Mouse (Mus musculus) liver, embryonic 15.5 days (tissue): ENCODE measurements around the gene Nell2. TPM values are rescaled to one million over a fixed set of nuclear protein-coding genes. Genes with fewer than 3 reads are reported as not detected.

Experiments used
- ATAC-seq: fragments of 200-750 bp; cut with Nextera tagmentation; 2 replicates; pipeline ENCODE4 v1.8.0; 2017; ENCODE audit warnings: moderate number of reproducible peaks, mild to moderate bottlenecking, moderate library complexity; ENCODE audit not compliant: insufficient read depth
- H3K27ac ChIP-seq: fragments of 300-500 bp; sonication (generic); replicated peaks from 2 replicates; pipeline ENCODE4 v1.5.1; 2015; ENCODE audit warnings: mild to moderate bottlenecking, inconsistent platforms
- H3K27me3 ChIP-seq: fragments of 300-500 bp; sonication (generic); 2 replicates; pipeline ENCODE4 v1.6.1; 2015; ENCODE audit warnings: mild to moderate bottlenecking, inconsistent platforms
- H3K36me3 ChIP-seq: fragments of 300-500 bp; sonication (generic); replicated peaks from 2 replicates; pipeline ENCODE4 v1.6.1; 2015; ENCODE audit warnings: moderate library complexity, mild to moderate bottlenecking, inconsistent platforms
- H3K4me1 ChIP-seq: fragments of 300-500 bp; sonication (generic); replicated peaks from 2 replicates; pipeline ENCODE4 v1.6.1; 2015; ENCODE audit warnings: inconsistent platforms
- H3K4me2 ChIP-seq: fragments of 300-500 bp; sonication (generic); 2 replicates; pipeline ENCODE4 v1.6.1; 2015; ENCODE audit warnings: moderate library complexity, mild to moderate bottlenecking, inconsistent platforms
- H3K4me3 ChIP-seq: fragments of 300-500 bp; sonication (generic); replicated peaks from 2 replicates; pipeline ENCODE4 v1.5.1; 2015; ENCODE audit warnings: mild to moderate bottlenecking, inconsistent platforms
- H3K9ac ChIP-seq: fragments of 300-500 bp; sonication (generic); 2 replicates; pipeline ENCODE4 v1.6.1; 2015; ENCODE audit warnings: moderate library complexity, mild to moderate bottlenecking, inconsistent platforms
- H3K9me3 ChIP-seq: fragments of 300-500 bp; sonication (generic); replicated peaks from 2 replicates; pipeline ENCODE4 v1.6.1; 2016; ENCODE audit warnings: inconsistent platforms
- WGBS: fragments of 180-500 bp; shearing (Covaris S2); methylation state at CpG from one replicate; pipeline ENCODE4 v1.1.7; 2015; ENCODE audit warnings: mixed read lengths; ENCODE audit not compliant: insufficient replicate concordance; 5-methylcytosine and 5-hydroxymethylcytosine counted together
- polyA plus RNA-seq: library from polyadenylated mRNA; unstranded; fragments of >200 nt; fragmentation: Nextera tagmentation; extraction: Ambion mirVana; gene quantifications from 2 replicates; pipeline ENCODE4 v1.2.1, GENCODE M21; 2015

The Nell2 gene
- polyA plus RNA-seq, 1 experiment from 2014 or later, result 0.36 TPM

- Histone ChIP-seq H3K4me3 (no peak overlapping the region), H3K36me3 (no peaks in the 10 kb centered on the region), H3K27ac (no peak overlapping the region), H3K4me2 (no peak overlapping the region), H3K9ac (no peak overlapping the region), H3K4me1 (no peaks in the 10 kb centered on the region), H3K27me3 (no peaks in the 10 kb centered on the region), H3K9me3 (0 out of 2 replicates have a peak, but pooled peaks cover 3% of the 10 kb centered on the region)
- 59% methylated on average over 6 of the region's 6 CpGs for WGBS
- ATAC-seq, result no peak
Observed at GRCm38 (mm10) chr15:95285199-95285598, 243.2 kb downstream of the Nell2 start.

DNA sequence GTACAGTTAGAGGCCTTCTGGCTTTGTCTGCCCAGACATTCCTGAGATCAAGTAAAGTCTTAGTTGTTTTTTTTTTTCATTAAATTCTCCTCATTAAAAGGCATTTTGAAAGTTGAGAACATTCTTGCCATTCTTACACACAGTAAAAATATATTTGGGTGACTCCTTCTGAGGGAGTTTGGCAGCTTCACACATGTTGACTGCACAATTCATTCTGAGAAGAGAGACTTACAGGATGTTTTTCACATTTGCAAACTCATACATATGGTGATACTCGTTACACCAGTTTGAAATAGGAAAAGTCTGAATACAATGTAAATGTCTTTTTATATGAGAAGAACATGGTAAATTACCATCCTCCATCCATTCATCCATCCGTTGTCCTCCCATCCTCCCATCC lies 247.4 kb downstream of the Nell2 start:
- Histone ChIP-seq H3K4me1 (no peaks in the 10 kb centered on the region), H3K9ac (no peak overlapping the region), H3K27me3 (no peaks in the 10 kb centered on the region), H3K9me3 (0 out of 2 replicates have a peak, but pooled peaks cover 5% of the 10 kb centered on the region), H3K4me2 (no peak overlapping the region), H3K4me3 (no peak overlapping the region), H3K36me3 (no peaks in the 10 kb centered on the region), H3K27ac (no peak overlapping the region)
- WGBS, result 41% methylated on average over 2 of the region's 2 CpGs
- no peak for ATAC-seq

- no peak overlapping the region for H3K27ac ChIP-seq
- H3K4me2 ChIP-seq, result no peak overlapping the region
- no peaks in the 10 kb centered on the region for H3K36me3 ChIP-seq
- WGBS, result 72% methylated on average over 4 of the region's 4 CpGs
- no peak for ATAC-seq
- no peak overlapping the region for H3K4me3 ChIP-seq
- no peak overlapping the region for H3K9ac ChIP-seq
- no peaks in the 10 kb centered on the region for H3K27me3 ChIP-seq
- 0 out of 2 replicates have a peak, but pooled peaks cover 8% of the 10 kb centered on the region for H3K9me3 ChIP-seq
- no peaks in the 10 kb centered on the region for H3K4me1 ChIP-seq
Observed at GRCm38 (mm10) chr15:95278001-95278400, 250.4 kb downstream of the Nell2 start.

- Histone ChIP-seq H3K9me3 (0 out of 2 replicates have a peak, but pooled peaks cover 5% of the 10 kb centered on the region), H3K4me1 (no peaks in the 10 kb centered on the region), H3K36me3 (no peaks in the 10 kb centered on the region), H3K9ac (no peak overlapping the region), H3K27me3 (no peaks in the 10 kb centered on the region), H3K27ac (no peak overlapping the region), H3K4me2 (no peak overlapping the region), H3K4me3 (no peak overlapping the region)
- WGBS, result 63% methylated on average over 3 of the region's 3 CpGs
- no peak for ATAC-seq
Observed at GRCm38 (mm10) chr15:95276556-95276955, 251.8 kb downstream of the Nell2 start.

- H3K9ac ChIP-seq, result no peak overlapping the region
- no peak overlapping the region for H3K27ac ChIP-seq
- no peak overlapping the region for H3K4me2 ChIP-seq
- WGBS, result 53% methylated on average over 5 of the region's 5 CpGs
- H3K4me1 ChIP-seq, result no peaks in the 10 kb centered on the region
- H3K27me3 ChIP-seq, result no peaks in the 10 kb centered on the region
- no peaks in the 10 kb centered on the region for H3K36me3 ChIP-seq
- 0 out of 2 replicates have a peak, but pooled peaks cover 5% of the 10 kb centered on the region for H3K9me3 ChIP-seq
- no peak overlapping the region for H3K4me3 ChIP-seq
- no peak for ATAC-seq
Observed at GRCm38 (mm10) chr15:95275553-95275952, 252.8 kb downstream of the Nell2 start.

- Histone ChIP-seq H3K9me3 (0 out of 2 replicates have a peak, but pooled peaks cover 3% of the 10 kb centered on the region), H3K4me2 (no peak overlapping the region), H3K36me3 (no peaks in the 10 kb centered on the region), H3K9ac (no peak overlapping the region), H3K4me3 (no peak overlapping the region), H3K27ac (no peak overlapping the region), H3K27me3 (no peaks in the 10 kb centered on the region), H3K4me1 (no peaks in the 10 kb centered on the region)
- ATAC-seq, result no peak
- 48% methylated on average over 3 of the region's 3 CpGs for WGBS
Observed at GRCm38 (mm10) chr15:95273236-95273635, 255.1 kb downstream of the Nell2 start.

GRCm38 (mm10) chr15:95272167-95272566 lies 256.2 kb downstream of the Nell2 start:
- Histone ChIP-seq H3K36me3 (no peaks in the 10 kb centered on the region), H3K27me3 (no peaks in the 10 kb centered on the region), H3K4me1 (no peaks in the 10 kb centered on the region), H3K27ac (no peak overlapping the region), H3K4me3 (no peak overlapping the region), H3K9me3 (0 out of 2 replicates have a peak, but pooled peaks cover 3% of the 10 kb centered on the region), H3K9ac (no peak overlapping the region), H3K4me2 (no peak overlapping the region)
- no peak for ATAC-seq
- 77% methylated on average over 3 of the region's 3 CpGs for WGBS

- no peaks in the 10 kb centered on the region for H3K27me3 ChIP-seq
- no peak overlapping the region for H3K27ac ChIP-seq
- no peak overlapping the region for H3K4me3 ChIP-seq
- ATAC-seq, result no peak
- H3K36me3 ChIP-seq, result no peaks in the 10 kb centered on the region
- WGBS, result 48% methylated on average over 2 of the region's 2 CpGs
- H3K9ac ChIP-seq, result no peak overlapping the region
- H3K4me2 ChIP-seq, result no peak overlapping the region
- no peaks in the 10 kb centered on the region for H3K4me1 ChIP-seq
- no peaks in the 10 kb centered on the region for H3K9me3 ChIP-seq
Observed at GRCm38 (mm10) chr15:95259671-95260450, 268.5 kb downstream of the Nell2 start.

- ATAC-seq, result no peak
Observed at GRCm38 (mm10) chr15:95257131-95257530, 271.2 kb downstream of the Nell2 start.

GRCm38 (mm10) chr15:95245516-95245915 lies 282.8 kb downstream of the Nell2 start:
- Histone ChIP-seq H3K4me2 (no peak overlapping the region), H3K27me3 (no peaks in the 10 kb centered on the region), H3K4me3 (no peak overlapping the region), H3K27ac (no peak overlapping the region), H3K4me1 (no peaks in the 10 kb centered on the region), H3K36me3 (no peaks in the 10 kb centered on the region), H3K9ac (no peak overlapping the region), H3K9me3 (no peaks in the 10 kb centered on the region)
- 75% methylated on average over 11 of the region's 11 CpGs for WGBS
- ATAC-seq, result no peak

More at GRCm38 (mm10) chr15:95257131-95257530, 271.2 kb downstream of the Nell2 start:
- no peak overlapping the region for H3K4me3 ChIP-seq
- no peaks in the 10 kb centered on the region for H3K4me1 ChIP-seq
- no peak overlapping the region for H3K9ac ChIP-seq
- no peaks in the 10 kb centered on the region for H3K27me3 ChIP-seq
- 52% methylated on average over 9 of the region's 9 CpGs for WGBS
- H3K4me2 ChIP-seq, result no peak overlapping the region
- H3K9me3 ChIP-seq, result no peaks in the 10 kb centered on the region
- no peaks in the 10 kb centered on the region for H3K36me3 ChIP-seq
- no peak overlapping the region for H3K27ac ChIP-seq

- Histone ChIP-seq H3K9ac (no peak overlapping the region), H3K27ac (no peak overlapping the region), H3K4me1 (no peaks in the 10 kb centered on the region), H3K9me3 (no peaks in the 10 kb centered on the region), H3K4me3 (no peak overlapping the region), H3K27me3 (no peaks in the 10 kb centered on the region), H3K36me3 (no peaks in the 10 kb centered on the region), H3K4me2 (no peak overlapping the region)
- WGBS, result 56% methylated on average over 8 of the region's 8 CpGs
- ATAC-seq, result no peak
Observed at GRCm38 (mm10) chr15:95243876-95244275, 284.5 kb downstream of the Nell2 start.
